Mouse (Mus musculus): ENCODE results near the gene Atf7ip.
A peak's percentile ranks its signal among the peaks of the same experiment; 100 is the strongest.

Atf7ip gene

GRCm38 (mm10) chr6:136553767-136554569 is 48.0 kb downstream of the Atf7ip start:
- no peak for DNase-seq (ENCODE audit: low spot score in 2 of 2)

- no peak for DNase-seq (ENCODE audit: low spot score in 2 of 2)
These were observed 49.0 kb downstream of the Atf7ip start for GRCm38 (mm10) chr6:136554774-136555522.

- DNase-seq (ENCODE audit: low spot score in 2 of 2): peak; percentile 56 to 57
These were observed 49.6 kb downstream of the Atf7ip start for GRCm38 (mm10) chr6:136555523-136555915.

GRCm38 (mm10) chr6:136558288-136559005 is 52.5 kb downstream of the Atf7ip start:
- DNase-seq (ENCODE audit: low spot score in 2 of 2): no peak

- no peak for DNase-seq (ENCODE audit: low spot score in 2 of 2)
These were observed 60.0 kb downstream of the Atf7ip start for GRCm38 (mm10) chr6:136566002-136566401.

DNA sequence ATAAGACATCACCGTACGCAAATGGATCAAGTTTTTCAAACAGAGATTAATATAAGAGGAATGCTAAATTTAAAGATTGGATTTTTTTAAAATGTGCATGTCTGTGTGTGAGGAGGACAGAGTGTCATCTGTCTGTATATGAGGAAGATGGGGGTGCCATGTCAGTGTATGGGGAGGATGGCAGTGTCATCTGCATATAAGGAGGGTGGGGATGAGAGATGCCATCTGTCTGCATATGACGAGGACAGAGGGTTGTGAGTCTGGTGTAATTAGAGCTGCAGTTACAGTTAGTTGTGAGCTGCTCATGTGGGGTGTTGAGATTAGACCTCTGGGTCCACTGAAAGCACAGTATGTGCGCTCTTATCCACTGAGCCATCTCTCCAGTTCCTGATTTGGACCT is 84.8 kb downstream of the Atf7ip start:
- no peak for DNase-seq (ENCODE audit: low spot score in 2 of 2)

DNA sequence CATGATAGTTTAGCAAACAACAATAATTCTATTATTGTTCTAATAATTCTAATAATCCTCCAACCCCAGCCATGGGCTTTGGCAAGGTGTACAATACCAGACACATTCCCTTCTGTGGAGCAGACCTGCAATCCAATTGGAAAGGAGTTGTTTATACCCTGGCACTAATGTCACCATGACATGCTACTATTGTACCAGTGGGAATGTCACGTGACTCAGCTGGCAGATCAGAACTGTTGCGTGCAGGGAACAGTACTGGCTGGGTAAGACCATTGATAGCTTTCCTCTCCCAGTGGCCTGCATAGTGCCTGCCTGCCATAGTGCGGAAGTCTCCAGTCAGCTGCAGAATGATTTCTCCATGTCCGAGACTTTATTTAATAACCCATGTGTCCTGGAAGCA is 88.6 kb downstream of the Atf7ip start:
- DNase-seq (ENCODE audit: low spot score in 2 of 2): no peak

DNA sequence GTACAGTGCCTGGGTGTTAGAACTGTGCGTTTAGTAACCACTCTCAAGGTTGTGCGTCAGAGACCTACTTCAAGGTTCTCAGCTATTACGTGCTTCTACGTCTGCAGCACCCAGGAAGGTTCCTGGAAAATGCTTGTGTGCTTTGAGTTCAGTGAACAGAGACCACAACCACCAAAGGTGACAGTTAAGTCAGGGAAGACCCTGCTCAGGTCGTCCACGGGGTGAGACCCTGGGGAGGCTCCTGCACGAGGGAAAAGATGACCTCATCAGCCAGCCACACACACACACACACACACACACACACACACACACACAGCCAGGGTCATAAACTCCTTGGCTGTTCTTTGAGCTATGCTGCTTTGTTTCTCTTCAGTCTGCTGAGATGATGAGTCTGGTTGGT is 96.6 kb downstream of the Atf7ip start:
- no peak for DNase-seq (ENCODE audit: low spot score in 2 of 2)

DNA sequence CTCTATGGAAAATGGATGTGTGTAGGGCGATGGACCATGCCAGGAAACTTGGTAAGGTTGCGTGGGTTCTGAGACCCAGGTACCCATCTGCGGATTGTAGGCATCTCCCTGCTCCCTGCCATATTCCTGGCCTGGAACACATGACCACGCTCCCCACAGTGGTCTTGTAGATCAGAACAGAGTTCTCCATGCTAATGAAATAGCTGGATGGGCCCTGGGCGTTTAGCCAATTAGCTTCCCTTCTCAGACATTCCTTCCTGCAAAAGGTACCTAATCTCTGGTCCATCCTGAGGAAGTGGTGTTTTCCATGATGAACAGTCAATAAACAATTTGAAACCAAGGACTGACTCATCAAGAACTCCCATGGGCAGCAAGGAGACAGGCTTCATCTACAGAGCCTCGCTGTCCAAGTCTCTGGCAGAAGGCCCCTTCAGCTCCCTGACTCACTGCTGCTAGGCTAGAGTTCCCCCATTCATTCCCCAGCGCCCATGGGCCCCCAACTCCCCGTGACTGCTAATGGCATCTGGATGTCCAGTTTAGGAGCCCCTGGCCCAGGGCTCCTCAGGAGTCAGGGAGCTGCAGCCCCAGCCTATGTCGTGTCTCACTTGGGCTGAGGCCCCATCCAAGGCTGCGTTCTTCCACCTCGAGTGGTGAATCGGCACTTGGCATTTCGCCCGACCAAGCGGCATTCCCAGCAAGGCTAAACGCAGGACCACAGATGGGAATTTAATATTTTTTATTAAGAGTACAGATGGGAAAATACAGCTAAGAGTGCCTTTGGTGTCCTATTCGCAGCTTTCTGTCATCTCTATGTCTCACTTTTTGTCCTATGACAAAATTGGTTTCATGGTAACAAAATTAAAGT is 105.6 kb downstream of the Atf7ip start:
- DNase-seq (ENCODE audit: low spot score in 2 of 2): no peak

DNA sequence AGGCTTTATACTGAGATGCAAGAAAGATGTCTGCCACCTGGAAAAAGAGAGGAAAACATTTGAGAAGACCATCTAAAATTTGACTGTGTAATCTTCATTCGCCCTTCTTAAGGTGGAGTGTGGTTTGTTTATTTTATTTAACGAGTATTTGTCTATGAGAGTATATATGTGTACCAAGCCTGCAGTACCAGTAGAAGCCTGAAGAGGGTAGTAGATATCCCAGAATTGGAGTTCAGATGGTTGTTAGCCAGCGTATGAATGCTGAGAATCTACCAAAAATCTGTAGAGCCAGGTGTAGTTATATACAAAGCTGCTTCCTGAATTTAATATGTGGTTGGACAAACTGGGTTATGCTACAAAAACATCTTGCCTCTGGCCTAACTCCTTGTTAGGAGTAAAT is 106.3 kb downstream of the Atf7ip start:
- DNase-seq (ENCODE audit: low spot score in 2 of 2): no peak

GRCm38 (mm10) chr6:136614156-136614555 is 108.2 kb downstream of the Atf7ip start:
- no peak for DNase-seq (ENCODE audit: low spot score in 2 of 2)

DNA sequence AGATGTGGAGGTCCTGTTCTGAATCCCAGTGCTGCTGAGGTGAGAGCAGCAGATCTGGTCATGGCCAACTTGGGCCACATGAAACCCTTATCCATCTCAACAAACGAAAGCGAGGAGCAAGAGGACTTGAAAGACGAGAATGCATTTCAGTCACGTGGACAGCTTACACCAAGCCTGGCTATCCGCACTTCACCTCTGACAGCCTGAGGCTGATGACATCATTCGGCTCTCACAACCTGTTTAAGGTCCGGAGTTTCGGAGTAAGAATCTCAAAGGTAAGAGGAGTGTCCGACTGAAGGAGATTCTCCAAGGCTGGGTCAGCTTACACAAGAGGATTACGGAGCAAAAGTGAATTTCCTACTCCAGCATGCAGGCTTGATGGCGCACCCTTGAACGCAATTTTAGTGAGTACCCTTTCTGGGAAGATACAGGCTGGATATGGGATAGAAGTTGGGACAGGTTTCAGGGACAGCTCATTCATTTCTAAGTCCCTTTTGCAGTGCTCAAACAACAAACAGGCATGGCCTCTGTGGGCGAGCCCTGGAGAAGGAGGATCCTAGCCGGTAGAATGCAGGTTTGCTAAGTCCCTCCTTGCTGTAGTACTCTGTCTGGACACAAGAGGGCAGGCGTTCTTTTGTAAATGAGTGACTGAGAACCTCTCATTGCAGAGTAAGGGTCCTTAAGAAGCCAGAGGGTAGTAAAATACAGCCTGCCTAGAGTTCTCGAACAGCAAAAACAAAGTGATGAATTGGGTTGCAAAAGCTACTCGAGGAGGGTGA is 114.6 kb downstream of the Atf7ip start:
- DNase-seq (ENCODE audit: low spot score in 2 of 2): peak; percentile 77 to 85

GRCm38 (mm10) chr6:136625421-136625820 is 119.5 kb downstream of the Atf7ip start:
- no peak for DNase-seq (ENCODE audit: low spot score in 2 of 2)

DNA sequence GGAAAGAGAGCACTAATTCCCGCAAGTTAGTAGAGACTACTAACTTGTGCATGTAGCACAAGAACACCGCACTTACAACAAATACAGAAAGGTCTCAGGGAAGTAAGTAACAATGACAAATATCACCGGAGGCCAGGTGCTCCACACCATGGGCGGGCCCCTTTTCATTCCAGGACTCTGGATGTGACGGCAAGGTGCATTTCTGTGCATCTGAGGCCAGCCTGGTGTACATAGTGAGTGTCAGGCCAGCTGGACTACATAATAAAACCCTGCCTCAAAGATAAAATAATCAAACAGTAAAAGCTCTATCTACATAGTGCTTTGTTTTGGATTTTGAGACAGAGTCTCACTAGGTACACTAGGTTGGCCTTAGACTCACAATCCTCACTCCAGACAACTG is 123.7 kb downstream of the Atf7ip start:
- no peak for DNase-seq (ENCODE audit: low spot score in 2 of 2)

DNA sequence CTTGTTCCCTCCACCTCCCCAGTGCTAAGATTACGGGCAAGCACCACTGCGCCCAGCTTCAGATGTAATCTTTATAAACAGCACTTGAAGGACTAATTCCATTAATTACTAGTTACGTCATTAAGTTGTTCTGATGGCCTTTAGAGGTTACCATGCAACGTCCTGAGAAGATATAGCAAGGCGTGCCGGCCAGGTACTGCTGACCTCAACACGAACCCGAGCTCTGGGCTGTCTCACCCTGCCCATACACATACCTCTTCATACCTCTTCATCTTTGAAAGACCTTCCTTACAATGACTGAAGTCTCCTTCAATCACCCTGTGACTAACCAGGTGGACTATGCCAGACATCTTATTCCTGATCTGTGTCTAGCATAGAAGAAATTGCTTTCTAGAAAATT is 125.6 kb downstream of the Atf7ip start:
- no peak for DNase-seq (ENCODE audit: low spot score in 2 of 2)

- no peak for DNase-seq (ENCODE audit: low spot score in 2 of 2)
These were observed 126.1 kb downstream of the Atf7ip start for GRCm38 (mm10) chr6:136631945-136632534.

- DNase-seq (ENCODE audit: low spot score in 2 of 2): no peak
These were observed 127.2 kb downstream of the Atf7ip start for GRCm38 (mm10) chr6:136633154-136633553.

- no peak for DNase-seq (ENCODE audit: low spot score in 2 of 2)
These were observed 127.8 kb downstream of the Atf7ip start for GRCm38 (mm10) chr6:136633719-136634118.

DNA sequence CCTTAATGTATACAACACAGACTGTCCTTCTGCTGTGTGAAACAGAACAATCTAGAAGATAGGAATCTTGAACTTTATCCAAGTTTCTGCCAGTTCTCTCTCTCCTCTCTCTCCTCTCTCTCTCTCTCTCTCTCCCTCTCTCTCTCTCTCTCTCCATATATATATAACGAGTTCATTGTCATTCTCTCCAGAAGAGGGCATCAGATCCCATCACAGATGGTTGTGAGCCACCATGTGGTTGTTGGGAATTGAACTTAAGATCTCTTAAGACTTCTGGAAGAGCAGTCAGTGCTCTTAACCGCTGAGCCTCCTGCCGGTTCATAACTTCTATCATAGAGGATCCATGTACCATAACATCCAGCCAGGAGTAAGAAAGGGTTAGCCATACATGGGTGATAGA is 129.0 kb downstream of the Atf7ip start:
- DNase-seq (ENCODE audit: low spot score in 2 of 2): no peak

GRCm38 (mm10) chr6:136644171-136644570 is 138.2 kb downstream of the Atf7ip start:
- no peak for DNase-seq (ENCODE audit: low spot score in 2 of 2)
